Mouse (Mus musculus) stomach, postnatal 0 days (tissue): ENCODE measurements around the gene Sbds. TPM values are rescaled to one million over a fixed set of nuclear protein-coding genes. Genes with fewer than 3 reads are reported as not detected.

Experiments used
- ATAC-seq: fragments of 200-750 bp; cut with Nextera tagmentation; 2 replicates; pipeline ENCODE4 v1.8.0; 2017; ENCODE audit not compliant: low FRiP score, low TSS enrichment
- DNase-seq: peaks from one replicate; pipeline ENCODE4 v3.0.0-alpha.2; 2016; ENCODE audit warnings: low spot score
- H3K27ac ChIP-seq: fragments of 300-500 bp; sonication (generic); replicated peaks from 2 replicates; pipeline ENCODE4 v1.5.1; 2014; ENCODE audit warnings: mild to moderate bottlenecking, control low read depth
- H3K27me3 ChIP-seq: fragments of 300-500 bp; sonication (generic); 2 replicates; pipeline ENCODE4 v1.6.1; 2014; ENCODE audit warnings: low read length; ENCODE audit not compliant: control insufficient read depth, insufficient read depth
- H3K36me3 ChIP-seq: fragments of 300-500 bp; sonication (generic); 2 replicates; pipeline ENCODE4 v1.6.1; 2014; ENCODE audit warnings: low read length, mixed read lengths; ENCODE audit not compliant: control insufficient read depth, insufficient read depth
- H3K4me1 ChIP-seq: fragments of 300-500 bp; sonication (generic); replicated peaks from 2 replicates; pipeline ENCODE4 v1.6.1; 2014; ENCODE audit warnings: antibody characterized with exemption; ENCODE audit not compliant: control insufficient read depth, insufficient read depth
- H3K4me2 ChIP-seq: fragments of 300-500 bp; sonication (generic); replicated peaks from 2 replicates; pipeline ENCODE4 v1.6.1; 2014; ENCODE audit warnings: low read depth, mild to moderate bottlenecking, control low read depth, moderate library complexity
- H3K4me3 ChIP-seq: fragments of 300-500 bp; sonication (generic); 2 replicates; pipeline ENCODE4 v1.5.1; 2014; ENCODE audit warnings: low read depth, low read length, control low read depth
- H3K9ac ChIP-seq: fragments of 300-500 bp; sonication (generic); 2 replicates; pipeline ENCODE4 v1.6.1; 2014; ENCODE audit warnings: mild to moderate bottlenecking, low read length, control low read depth, mixed read lengths
- H3K9me3 ChIP-seq: fragments of 300-500 bp; sonication (generic); 2 replicates; pipeline ENCODE4 v1.6.1; 2016; ENCODE audit warnings: low read length; ENCODE audit not compliant: control insufficient read depth
- CTCF ChIP-seq: IDR thresholded peaks from 2 replicates; pipeline ENCODE4 v1.5.1; 2016; ENCODE audit warnings: antibody characterized with exemption, low read depth, mild to moderate bottlenecking, moderate library complexity
- EP300 ChIP-seq: optimal IDR thresholded peaks from 2 replicates; pipeline ENCODE3; 2016; ENCODE audit warnings: antibody characterized with exemption
- WGBS: fragments of 180-500 bp; shearing (Covaris S2); extraction: QIAGEN DNeasy Blood & Tissue Kit; methylation state at CpG from one replicate; pipeline ENCODE4 v1.1.7; 2014; 5-methylcytosine and 5-hydroxymethylcytosine counted together
- polyA plus RNA-seq: library from polyadenylated mRNA; unstranded; fragments of >200 nt; fragmentation: Nextera tagmentation; extraction: Ambion mirVana; gene quantifications from 2 replicates; pipeline ENCODE4 v1.2.1, GENCODE M21; 2015

The Sbds gene
- polyA plus RNA-seq, 1 experiment from 2014 or later, result 76.2 TPM

- no peaks in the 10 kb centered on the region for H3K4me1 ChIP-seq
- ATAC-seq (no peak), DNase-seq (no peak)
- WGBS, result 73% methylated on average over 5 of the region's 5 CpGs
- H3K27me3 ChIP-seq, result no peaks in the 10 kb centered on the region
- peaks cover 3% of the 10 kb centered on the region for H3K36me3 ChIP-seq
- H3K27ac ChIP-seq, result no peak overlapping the region
- H3K9ac ChIP-seq, result no peak overlapping the region
- H3K9me3 ChIP-seq, result no peaks in the 10 kb centered on the region
- no peak overlapping the region for H3K4me2 ChIP-seq
- H3K4me3 ChIP-seq, result no peak overlapping the region
- TF ChIP-seq CTCF (no peak), EP300 (no peak)
These were observed 38.6 kb upstream of the Sbds start for GRCm38 (mm10) chr5:130293941-130294340.

GRCm38 (mm10) chr5:130292976-130293375 is 37.6 kb upstream of the Sbds start:
- Histone ChIP-seq H3K36me3 (peaks cover 3% of the 10 kb centered on the region), H3K9ac (no peak overlapping the region), H3K4me1 (no peaks in the 10 kb centered on the region), H3K4me2 (no peak overlapping the region), H3K27ac (no peak overlapping the region), H3K4me3 (no peak overlapping the region), H3K27me3 (no peaks in the 10 kb centered on the region), H3K9me3 (no peaks in the 10 kb centered on the region)
- TF ChIP-seq CTCF (no peak), EP300 (no peak)
- 84% methylated on average over 4 of the region's 4 CpGs for WGBS
- DNase-seq, result no peak
- no peak for ATAC-seq

- H3K4me3 ChIP-seq, result no peak overlapping the region
- no peak for ATAC-seq
- WGBS, result 93% methylated on average over 12 of the region's 12 CpGs
- no peaks in the 10 kb centered on the region for H3K9me3 ChIP-seq
- no peaks in the 10 kb centered on the region for H3K27me3 ChIP-seq
- no peak overlapping the region for H3K9ac ChIP-seq
- H3K4me2 ChIP-seq, result no peak overlapping the region
- TF ChIP-seq CTCF, result no peak
- no peak for TF ChIP-seq EP300
- no peaks in the 10 kb centered on the region for H3K4me1 ChIP-seq
- H3K36me3 ChIP-seq, result peaks cover 3% of the 10 kb centered on the region; the same call in 1 of the 2 replicates
- no peak for DNase-seq
- H3K27ac ChIP-seq, result no peak overlapping the region
These were observed 35.4 kb upstream of the Sbds start for GRCm38 (mm10) chr5:130290775-130291174.

DNA sequence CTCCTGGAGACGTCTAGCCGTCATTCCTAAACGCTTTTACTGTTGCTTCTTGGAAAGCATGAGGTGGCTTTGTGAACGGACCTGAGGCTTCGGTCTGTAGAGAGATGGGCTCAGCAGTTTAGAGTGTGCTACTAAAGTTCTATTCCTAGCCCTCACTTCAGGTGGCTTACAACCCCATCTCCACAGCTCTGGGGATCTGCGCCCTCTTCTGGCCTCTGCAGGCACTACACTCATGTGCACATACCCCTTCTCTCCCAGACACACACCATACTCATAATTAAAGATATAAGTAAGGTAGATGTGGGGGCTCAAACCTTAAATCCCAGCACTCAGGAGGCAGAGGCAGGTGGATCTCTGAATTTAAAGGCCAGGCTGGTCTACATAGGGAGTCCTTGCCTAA is 34.9 kb upstream of the Sbds start:
- no peak overlapping the region for H3K4me3 ChIP-seq
- no peak for ATAC-seq
- no peak overlapping the region for H3K4me2 ChIP-seq
- no peak for DNase-seq
- H3K27me3 ChIP-seq, result no peaks in the 10 kb centered on the region
- WGBS, result 98% methylated on average over 6 of the region's 6 CpGs
- no peak overlapping the region for H3K9ac ChIP-seq
- no peak overlapping the region for H3K27ac ChIP-seq
- H3K4me1 ChIP-seq, result no peaks in the 10 kb centered on the region
- TF ChIP-seq EP300 (no peak), CTCF (peak; percentile 24)
- no peaks in the 10 kb centered on the region for H3K9me3 ChIP-seq
- peaks cover 3% of the 10 kb centered on the region; the same call in 1 of the 2 replicates for H3K36me3 ChIP-seq

- no peak overlapping the region for H3K9ac ChIP-seq
- WGBS, result 92% methylated on average over 7 of the region's 7 CpGs
- DNase-seq, result no peak
- no peak overlapping the region for H3K4me3 ChIP-seq
- peaks cover 9% of the 10 kb centered on the region; the same call in 1 of the 2 replicates for H3K36me3 ChIP-seq
- H3K4me1 ChIP-seq, result no peaks in the 10 kb centered on the region
- no peak overlapping the region for H3K4me2 ChIP-seq
- no peaks in the 10 kb centered on the region for H3K27me3 ChIP-seq
- no peak for TF ChIP-seq EP300
- TF ChIP-seq CTCF, result no peak
- no peaks in the 10 kb centered on the region for H3K9me3 ChIP-seq
- ATAC-seq, result no peak
- H3K27ac ChIP-seq, result no peak overlapping the region
These were observed 32.8 kb upstream of the Sbds start for GRCm38 (mm10) chr5:130288106-130288505.

DNA sequence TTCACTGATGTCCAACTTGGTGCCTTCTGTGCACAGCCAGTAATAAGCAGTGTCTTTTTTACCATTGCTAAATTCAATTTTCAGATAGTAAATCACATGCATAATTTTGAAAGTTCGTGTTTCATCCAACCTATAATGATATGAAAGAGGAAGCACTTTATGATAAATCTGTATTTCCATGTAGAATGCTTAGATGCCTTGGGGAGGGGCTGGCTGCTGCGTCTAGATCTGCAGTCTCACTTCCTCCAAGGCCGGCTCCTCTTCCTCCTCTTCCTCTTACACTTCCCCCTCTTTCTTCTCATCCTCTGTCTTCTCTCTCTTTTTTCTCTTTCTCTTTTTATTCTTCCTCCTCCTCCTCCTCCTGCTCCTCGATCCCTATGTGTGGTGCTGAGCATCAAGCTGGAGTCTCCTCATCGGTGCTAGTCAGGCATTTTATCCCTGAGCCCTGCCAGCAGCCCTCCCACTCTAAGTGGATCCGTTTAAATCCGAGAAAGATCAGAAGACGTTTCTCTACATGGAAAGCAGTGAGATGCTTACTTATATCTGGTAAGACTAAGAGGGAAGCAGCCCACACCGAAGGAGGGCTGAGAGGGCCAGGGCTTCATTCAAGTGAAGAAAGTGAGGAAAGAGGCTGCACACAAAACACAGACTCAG is 27.9 kb upstream of the Sbds start:
- H3K4me3 ChIP-seq, result no peak overlapping the region
- ATAC-seq, result no peak
- H3K27me3 ChIP-seq, result no peaks in the 10 kb centered on the region

More for the DNA sequence above, 27.9 kb upstream of the Sbds start:
- no peaks in the 10 kb centered on the region for H3K9me3 ChIP-seq
- no peaks in the 10 kb centered on the region for H3K4me1 ChIP-seq
- peaks cover 17% of the 10 kb centered on the region for H3K36me3 ChIP-seq
- 95% methylated on average over 9 of the region's 9 CpGs for WGBS
- DNase-seq, result no peak
- H3K9ac ChIP-seq, result no peak overlapping the region
- no peak overlapping the region for H3K27ac ChIP-seq
- TF ChIP-seq CTCF, result no peak
- TF ChIP-seq EP300, result no peak
- no peak overlapping the region for H3K4me2 ChIP-seq
